Mouse (Mus musculus) heart, adult 8-10 months (tissue): ENCODE results near the gene Ergic1. TPM values are rescaled to one million over a fixed set of nuclear protein-coding genes. Genes with fewer than 3 reads are reported as not detected.

Source experiments
- DNase-seq: peaks from one replicate; pipeline ENCODE4 v3.0.0; 2022; ENCODE audit warnings: low spot score
- total RNA-seq, 4 experiments: library from RNA; stranded (reverse); gene quantifications; 2 replicates each; pipeline ENCODE4 v1.2.4; 2022

Ergic1 gene
- total RNA-seq: 10 to 100 TPM; 52.7 to 57.9 (median 55.4) TPM

- DNase-seq: peak; percentile 91
Observed at GRCm38 (mm10) chr17:26561290-26561640, at the start of gene Ergic1. Gene Ergic1 (plus strand): TSS chr17:26561489.

- peak; percentile 76 for DNase-seq
Observed at GRCm38 (mm10) chr17:26511816-26512774, 49.2 kb upstream of the Ergic1 start.

GRCm38 (mm10) chr17:26512961-26513360 is 48.3 kb upstream of the Ergic1 start:
- DNase-seq: no peak

- no peak for DNase-seq
Observed at GRCm38 (mm10) chr17:26513459-26514290, 47.6 kb upstream of the Ergic1 start.

- no peak for DNase-seq
Observed at GRCm38 (mm10) chr17:26514581-26515030, 46.7 kb upstream of the Ergic1 start.

- no peak for DNase-seq
Observed at GRCm38 (mm10) chr17:26515675-26516074, 45.6 kb upstream of the Ergic1 start.

GRCm38 (mm10) chr17:26518306-26518705 is 43.0 kb upstream of the Ergic1 start:
- no peak for DNase-seq

- no peak for DNase-seq
Observed at GRCm38 (mm10) chr17:26522711-26523110, 38.6 kb upstream of the Ergic1 start.

- no peak for DNase-seq
Observed at GRCm38 (mm10) chr17:26524316-26524715, 37.0 kb upstream of the Ergic1 start.

GRCm38 (mm10) chr17:26524801-26525200 is 36.5 kb upstream of the Ergic1 start:
- DNase-seq: no peak

- DNase-seq: peak; percentile 63
Observed at GRCm38 (mm10) chr17:26525316-26525715, 36.0 kb upstream of the Ergic1 start.

- no peak for DNase-seq
Observed at GRCm38 (mm10) chr17:26527291-26527690, 34.0 kb upstream of the Ergic1 start.

- DNase-seq: no peak
Observed at GRCm38 (mm10) chr17:26528751-26529150, 32.5 kb upstream of the Ergic1 start.

- peak; percentile 74 for DNase-seq
Observed at GRCm38 (mm10) chr17:26529791-26530241, 31.5 kb upstream of the Ergic1 start.

GRCm38 (mm10) chr17:26530590-26531081 is 30.7 kb upstream of the Ergic1 start:
- DNase-seq: peak; percentile 92

- no peak for DNase-seq
Observed at GRCm38 (mm10) chr17:26531395-26532027, 29.8 kb upstream of the Ergic1 start.

- DNase-seq: no peak
Observed at GRCm38 (mm10) chr17:26532476-26533045, 28.7 kb upstream of the Ergic1 start.

GRCm38 (mm10) chr17:26533871-26534372 is 27.4 kb upstream of the Ergic1 start:
- peak; percentile 61 for DNase-seq

GRCm38 (mm10) chr17:26534695-26535094 is 26.6 kb upstream of the Ergic1 start:
- DNase-seq: no peak

GRCm38 (mm10) chr17:26535251-26536136 is 25.8 kb upstream of the Ergic1 start:
- peak; percentile 76 for DNase-seq
